Mouse (Mus musculus) gastrocnemius, postnatal 14 days (tissue): ENCODE data around the gene Pdia4. TPM values are rescaled to one million over a fixed set of nuclear protein-coding genes. Genes with fewer than 3 reads are reported as not detected.
"Not testable (repeated sequence)": the region's sequence is repeated elsewhere in the genome, so short reads cannot be mapped to it uniquely, and the experiment has no call there.

ENCODE experiments used
- DNase-seq: peaks from one replicate; pipeline ENCODE4 v3.0.0; 2021; ENCODE audit warnings: mixed read lengths
- intact Hi-C: fragments of 180-260 bp; cut with DNase I; formaldehyde crosslinking; loops from one replicate; pipeline ENCODE4 v1.15.1; 2025; ENCODE audit warnings: low total_unique reads
- microRNA-seq, 2 experiments: library from miRNA; unstranded; fragments of <30 nt; microRNA quantifications; one replicate each; pipeline ENCODE4 v1.2.0; 2021
- total RNA-seq, 2 experiments: library from RNA; stranded (reverse); gene quantifications; 2 replicates each; pipeline ENCODE4 v1.2.3; 2021

The Pdia4 gene
- total RNA-seq, 2 experiments from 2014 or later = 22.3 to 32.2 TPM

- intact Hi-C loops, DNase-seq: not testable (repeated sequence)
Measured at GRCm38 (mm10) chr6:47771113-47771512, 42.1 kb downstream of the Pdia4 start.

- not testable (repeated sequence) for DNase-seq
Measured at GRCm38 (mm10) chr6:47769861-47770260, 43.4 kb downstream of the Pdia4 start.

GRCm38 (mm10) chr6:47768520-47768919 lies 44.7 kb downstream of the Pdia4 start:
- intact Hi-C loops = not testable (repeated sequence)

More at GRCm38 (mm10) chr6:47769861-47770260, 43.4 kb downstream of the Pdia4 start:
- intact Hi-C loops = not testable (repeated sequence)

GRCm38 (mm10) chr6:47767355-47767754 lies 45.9 kb downstream of the Pdia4 start:
- not testable (repeated sequence) for DNase-seq

More at GRCm38 (mm10) chr6:47768520-47768919, 44.7 kb downstream of the Pdia4 start:
- not testable (repeated sequence) for DNase-seq

DNA sequence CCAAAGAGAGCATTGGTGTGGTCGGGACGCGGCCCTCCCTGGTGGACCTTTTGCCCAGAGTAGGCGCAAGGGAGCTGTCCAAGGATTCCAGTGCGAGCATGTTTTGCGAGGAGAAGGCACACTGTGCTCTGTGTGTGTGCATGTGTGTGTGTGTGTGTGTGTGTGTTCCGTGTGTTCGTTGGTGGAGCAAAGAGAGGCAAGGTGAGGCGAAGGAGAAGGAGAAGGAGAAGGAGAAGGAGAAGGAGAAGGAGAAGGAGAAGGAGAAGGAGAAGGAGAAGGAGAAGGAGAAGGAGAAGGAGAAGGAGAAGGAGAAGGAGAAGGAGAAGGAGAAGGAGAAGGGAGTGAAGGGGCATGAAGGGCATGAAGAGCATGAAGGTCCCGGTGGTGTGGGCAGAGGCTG lies 50.5 kb downstream of the Pdia4 start:
- intact Hi-C loops, DNase-seq: not testable (repeated sequence)

More at GRCm38 (mm10) chr6:47767355-47767754, 45.9 kb downstream of the Pdia4 start:
- intact Hi-C loops = not testable (repeated sequence)

DNA sequence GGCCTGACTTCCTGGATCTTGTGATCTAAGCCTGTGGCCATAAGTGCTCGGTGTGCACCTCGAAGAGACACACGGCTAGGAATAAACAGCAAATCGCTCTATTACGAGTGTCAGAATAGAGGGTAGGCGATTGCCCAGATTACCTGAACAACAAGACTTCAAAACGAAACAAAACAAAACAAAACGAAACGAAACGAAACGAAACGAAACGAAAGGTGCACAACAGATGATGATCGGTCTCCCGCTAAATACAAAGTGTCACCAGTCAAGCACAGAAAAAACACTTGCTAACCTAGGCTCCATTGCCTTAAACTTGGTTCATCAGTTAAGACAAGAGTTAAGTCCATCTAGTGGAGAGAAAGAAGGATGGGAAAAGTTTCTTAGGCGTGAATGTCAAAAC lies 53.8 kb downstream of the Pdia4 start:
- not testable (repeated sequence) for DNase-seq

GRCm38 (mm10) chr6:47757849-47758248 lies 55.4 kb downstream of the Pdia4 start:
- DNase-seq, intact Hi-C loops: not testable (repeated sequence)

More for the DNA sequence above, 53.8 kb downstream of the Pdia4 start:
- intact Hi-C loops = not testable (repeated sequence)

- DNase-seq, intact Hi-C loops: not testable (repeated sequence)
Measured at GRCm38 (mm10) chr6:47757429-47757828, 55.8 kb downstream of the Pdia4 start.

DNA sequence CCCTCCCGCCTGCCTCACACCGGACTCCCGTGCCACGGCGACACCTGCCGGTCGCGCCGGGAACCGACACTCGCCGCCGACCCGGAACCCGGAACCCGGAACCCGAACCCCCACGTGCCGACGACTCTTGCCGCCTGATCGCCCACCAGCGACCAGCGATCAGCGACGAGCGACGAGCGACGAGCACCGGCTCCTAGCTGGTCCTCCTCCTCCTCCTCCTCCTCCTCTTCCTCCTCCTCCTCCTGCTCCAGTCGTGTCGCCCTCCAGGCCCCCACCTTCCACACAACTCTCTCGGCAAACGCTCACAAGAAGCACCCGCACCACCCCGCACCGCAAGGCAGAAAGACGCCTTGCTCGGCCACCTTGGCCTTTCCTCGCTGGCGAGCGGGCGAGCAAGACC lies 60.1 kb downstream of the Pdia4 start:
- intact Hi-C loops, DNase-seq: not testable (repeated sequence)

GRCm38 (mm10) chr6:47748306-47748705 lies 64.9 kb downstream of the Pdia4 start:
- intact Hi-C loops = not testable (repeated sequence)
- DNase-seq = peak; percentile 61

DNA sequence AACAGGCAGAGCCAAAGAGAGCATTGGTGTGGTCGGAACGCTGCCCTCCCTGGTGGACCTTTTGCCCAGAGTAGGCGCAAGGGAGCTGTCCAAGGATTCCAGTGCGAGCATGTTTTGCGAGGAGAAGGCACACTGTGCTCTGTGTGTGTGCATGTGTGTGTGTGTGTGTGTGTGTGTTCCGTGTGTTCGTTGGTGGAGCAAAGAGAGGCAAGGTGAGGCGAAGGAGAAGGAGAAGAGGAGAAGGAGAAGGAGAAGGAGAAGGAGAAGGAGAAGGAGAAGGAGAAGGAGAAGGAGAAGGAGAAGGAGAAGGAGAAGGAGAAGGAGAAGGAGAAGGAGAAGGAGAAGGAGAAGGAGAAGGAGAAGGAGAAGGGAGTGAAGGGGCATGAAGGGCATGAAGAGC lies 65.3 kb downstream of the Pdia4 start:
- DNase-seq, intact Hi-C loops: not testable (repeated sequence)

Small RNAs within 50 kb of the gene (microRNA-seq; reads per million reads assigned to microRNA genes)
- gene Mir704 = 0 reads per million in 2 experiments

Other genes with a start within 250 kb of the Pdia4 start
- gene Ezh2, start 218.1 kb downstream of the Pdia4 start, total RNA-seq = 10 to 100 TPM; 11.5 to 12.2 TPM
- gene Zfp786, start 17.4 kb upstream of the Pdia4 start, total RNA-seq = under 1 TPM; 0.27 to 0.55 TPM
- gene Zfp398, start 22.2 kb upstream of the Pdia4 start, total RNA-seq = 1 to 10 TPM; 4.3 to 4.7 TPM
- gene Zfp282, start 63.8 kb upstream of the Pdia4 start, total RNA-seq = 1 to 10 TPM; 7.4 to 7.5 TPM
- 1 to 10 TPM; 7.8 to 8.8 TPM for gene Zfp212, start 107.0 kb upstream of the Pdia4 start, total RNA-seq
- gene Zfp956, start 140.0 kb upstream of the Pdia4 start, total RNA-seq = 1 to 10 TPM; 3.8 to 4.0 TPM
- gene Zfp777, start 235.5 kb upstream of the Pdia4 start, total RNA-seq = 10 to 100 TPM; 14.3 to 14.5 TPM